Mouse (Mus musculus) liver, embryonic 12.5 days (tissue): ENCODE data around the gene Dennd4a. TPM values are rescaled to one million over a fixed set of nuclear protein-coding genes. Genes with fewer than 3 reads are reported as not detected.

Experiments
- ATAC-seq: fragments of 200-750 bp; cut with Nextera tagmentation; 2 replicates; pipeline ENCODE4 v1.8.0; 2017; ENCODE audit warnings: moderate number of reproducible peaks, mild to moderate bottlenecking, moderate library complexity
- H3K27ac ChIP-seq: fragments of 300-500 bp; sonication (generic); 2 replicates; pipeline ENCODE4 v1.5.1; 2016; ENCODE audit warnings: mild to moderate bottlenecking
- H3K27me3 ChIP-seq: fragments of 300-500 bp; sonication (generic); replicated peaks from 2 replicates; pipeline ENCODE4 v1.6.1; 2016; ENCODE audit warnings: mild to moderate bottlenecking, moderate library complexity
- H3K36me3 ChIP-seq: fragments of 300-500 bp; sonication (generic); 2 replicates; pipeline ENCODE4 v1.6.1; 2016; ENCODE audit warnings: mild to moderate bottlenecking, moderate library complexity
- H3K4me1 ChIP-seq: fragments of 300-500 bp; sonication (generic); 2 replicates; pipeline ENCODE4 v1.6.1; 2016
- H3K4me2 ChIP-seq: fragments of 300-500 bp; sonication (generic); 2 replicates; pipeline ENCODE4 v1.6.1; 2016; ENCODE audit warnings: mild to moderate bottlenecking, moderate library complexity
- H3K4me3 ChIP-seq: fragments of 300-500 bp; sonication (generic); 2 replicates; pipeline ENCODE4 v1.5.1; 2016; ENCODE audit warnings: mild to moderate bottlenecking, moderate library complexity
- H3K9ac ChIP-seq: fragments of 300-500 bp; sonication (generic); 2 replicates; pipeline ENCODE4 v1.6.1; 2016; ENCODE audit warnings: mild to moderate bottlenecking, moderate library complexity
- H3K9me3 ChIP-seq: fragments of 300-500 bp; sonication (generic); replicated peaks from 2 replicates; pipeline ENCODE4 v1.6.1; 2016; ENCODE audit warnings: mild to moderate bottlenecking, moderate library complexity
- WGBS: fragments of 180-500 bp; shearing (Covaris S2); methylation state at CpG from one replicate; pipeline ENCODE4 v1.1.7; 2016; ENCODE audit not compliant: insufficient replicate concordance; 5-methylcytosine and 5-hydroxymethylcytosine counted together
- polyA plus RNA-seq: library from polyadenylated mRNA; unstranded; fragments of >200 nt; fragmentation: Nextera tagmentation; extraction: Ambion mirVana; gene quantifications from 2 replicates; pipeline ENCODE4 v1.2.1, GENCODE M21; 2016

Dennd4a gene
- 32.6 and 32.7 TPM in 2 replicates for polyA plus RNA-seq

DNA sequence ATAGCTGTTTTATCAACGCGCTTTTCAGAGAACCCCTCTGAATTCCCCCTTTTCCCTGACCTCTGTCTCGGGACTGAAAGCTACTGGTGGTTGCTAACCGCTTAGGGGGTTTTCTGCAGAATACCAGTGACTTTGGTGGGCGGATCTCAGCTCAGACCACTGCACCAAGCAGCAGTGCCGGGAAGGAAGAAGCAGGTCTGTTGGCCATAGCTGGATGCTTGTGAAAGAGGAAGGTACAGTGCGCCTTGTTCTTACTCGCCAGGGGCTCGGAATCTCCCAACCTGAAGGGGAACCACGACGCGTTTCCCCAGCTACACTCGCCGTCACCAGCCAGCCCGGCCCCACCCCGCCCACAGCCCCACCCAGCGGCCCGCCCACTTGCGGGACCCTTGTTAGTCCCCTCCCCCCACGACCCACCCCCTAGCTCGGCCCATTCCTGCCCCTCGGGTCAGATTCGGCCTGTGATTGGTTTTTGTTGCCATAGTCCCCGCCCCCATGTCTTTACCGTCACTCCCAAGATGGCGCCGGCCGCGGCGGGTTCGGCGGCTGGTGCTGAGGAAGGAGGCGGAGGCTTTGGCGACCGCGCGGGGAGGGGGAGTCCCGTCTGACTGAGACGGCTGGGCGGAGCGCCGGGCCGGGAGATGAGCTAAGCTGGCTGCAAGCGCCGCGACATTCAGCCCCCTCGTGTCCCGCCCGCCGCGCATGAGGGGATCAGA is at the start of gene Dennd4a:
Gene Dennd4a, plus strand, starts transcription at position 519 of the 716 bp plus-strand sequence.
- peaks cover 81% of the 10 kb centered on the region for H3K4me1 ChIP-seq

DNA sequence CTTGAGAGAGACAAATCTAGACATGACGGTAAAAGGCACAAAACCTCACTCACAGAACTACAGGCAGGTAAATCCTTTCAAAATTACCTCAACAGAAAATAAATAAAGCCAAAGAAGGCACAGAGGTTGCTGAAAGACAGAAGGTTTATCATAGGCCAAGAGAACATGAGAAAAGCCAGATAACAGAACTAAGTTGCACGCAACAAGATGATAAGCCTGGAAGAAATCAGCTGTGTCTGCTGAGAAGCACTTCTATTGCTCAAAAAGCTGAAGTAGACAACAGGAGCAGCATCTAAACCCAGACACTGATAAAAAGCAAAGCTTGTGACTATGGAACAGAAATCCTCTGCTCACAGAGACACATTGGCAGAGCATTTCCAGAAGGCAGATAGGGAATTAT is 46.3 kb upstream of the Dennd4a start:
- 37% methylated on average over 2 of the region's 2 CpGs for WGBS
- H3K4me1 ChIP-seq: peaks cover 11% of the 10 kb centered on the region
- H3K36me3 ChIP-seq: no peaks in the 10 kb centered on the region
- no peak overlapping the region for H3K9ac ChIP-seq
- no peaks in the 10 kb centered on the region for H3K9me3 ChIP-seq
- H3K4me3 ChIP-seq: no peak overlapping the region
- H3K4me2 ChIP-seq: no peak overlapping the region
- H3K27ac ChIP-seq: no peak overlapping the region
- peaks cover 3% of the 10 kb centered on the region; the same call in 1 of the 2 replicates for H3K27me3 ChIP-seq
- no peak for ATAC-seq

More for the DNA sequence above, at the start of gene Dennd4a:
- Histone ChIP-seq H3K4me2 (peak within 1 kb of the TSS; percentile 75), H3K9me3 (no peaks in the 10 kb centered on the region), H3K4me3 (peak within 1 kb of the TSS; percentile 85), H3K36me3 (peaks cover 4% of the 10 kb centered on the region; the same call in 1 of the 2 replicates), H3K27me3 (no peaks in the 10 kb centered on the region), H3K9ac (peak within 1 kb of the TSS; percentile 94), H3K27ac (peak within 1 kb of the TSS; percentile 97)
- WGBS: under 1% methylated on average over 46 of the region's 51 CpGs
- ATAC-seq: peak; percentile 91

DNA sequence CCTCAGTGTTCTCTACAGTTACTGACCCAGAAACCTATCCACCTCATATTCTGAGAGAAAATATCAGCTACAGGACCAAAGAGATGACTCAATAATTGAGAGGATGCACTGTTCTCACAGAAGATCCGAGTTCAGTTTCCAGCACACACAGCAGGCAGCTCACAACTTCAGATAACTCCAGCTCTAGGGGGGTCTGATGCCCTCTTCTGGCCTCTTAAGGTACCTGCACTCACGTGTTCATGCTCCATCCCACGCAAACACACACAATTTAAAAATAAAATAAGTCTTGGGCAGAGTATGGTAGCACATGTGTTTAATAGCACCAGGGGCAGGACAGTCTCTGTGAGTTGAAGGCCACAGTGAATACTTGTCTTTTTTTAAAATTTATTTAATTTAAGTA is 45.0 kb upstream of the Dennd4a start:
- Histone ChIP-seq H3K27me3 (peaks cover 3% of the 10 kb centered on the region; the same call in 1 of the 2 replicates), H3K27ac (no peak overlapping the region), H3K9me3 (no peaks in the 10 kb centered on the region), H3K36me3 (no peaks in the 10 kb centered on the region), H3K4me2 (no peak overlapping the region), H3K4me1 (peaks cover 17% of the 10 kb centered on the region), H3K4me3 (no peak overlapping the region), H3K9ac (no peak overlapping the region)
- ATAC-seq: no peak
- WGBS: 71% methylated on average over 3 of the region's 3 CpGs

DNA sequence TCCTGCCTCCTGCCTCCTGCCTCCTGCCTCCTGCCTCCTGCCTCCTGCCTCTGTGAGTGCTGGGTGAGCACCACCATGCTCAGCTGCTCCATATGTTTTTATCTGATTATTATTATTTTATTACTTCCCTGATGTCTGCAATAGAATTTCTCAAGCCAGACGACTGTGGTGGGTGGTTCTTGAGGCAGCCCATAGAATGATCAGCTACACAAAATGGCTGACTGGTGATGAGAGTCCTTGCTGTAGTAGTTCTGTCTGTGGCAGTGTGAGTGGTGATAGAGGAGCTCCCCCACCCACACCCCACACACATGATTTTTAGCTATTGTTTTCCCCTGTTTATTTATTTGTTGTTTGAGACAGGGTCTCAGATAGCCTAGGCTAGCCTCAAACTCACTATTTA is 43.3 kb upstream of the Dennd4a start:
- 66% methylated on average over 1 of the region's 1 CpGs for WGBS
- Histone ChIP-seq H3K27me3 (no peaks in the 10 kb centered on the region), H3K9ac (no peak overlapping the region), H3K36me3 (no peaks in the 10 kb centered on the region), H3K4me2 (no peak overlapping the region), H3K27ac (no peak overlapping the region), H3K4me3 (no peak overlapping the region), H3K9me3 (no peaks in the 10 kb centered on the region), H3K4me1 (peaks cover 21% of the 10 kb centered on the region)
- no peak for ATAC-seq

DNA sequence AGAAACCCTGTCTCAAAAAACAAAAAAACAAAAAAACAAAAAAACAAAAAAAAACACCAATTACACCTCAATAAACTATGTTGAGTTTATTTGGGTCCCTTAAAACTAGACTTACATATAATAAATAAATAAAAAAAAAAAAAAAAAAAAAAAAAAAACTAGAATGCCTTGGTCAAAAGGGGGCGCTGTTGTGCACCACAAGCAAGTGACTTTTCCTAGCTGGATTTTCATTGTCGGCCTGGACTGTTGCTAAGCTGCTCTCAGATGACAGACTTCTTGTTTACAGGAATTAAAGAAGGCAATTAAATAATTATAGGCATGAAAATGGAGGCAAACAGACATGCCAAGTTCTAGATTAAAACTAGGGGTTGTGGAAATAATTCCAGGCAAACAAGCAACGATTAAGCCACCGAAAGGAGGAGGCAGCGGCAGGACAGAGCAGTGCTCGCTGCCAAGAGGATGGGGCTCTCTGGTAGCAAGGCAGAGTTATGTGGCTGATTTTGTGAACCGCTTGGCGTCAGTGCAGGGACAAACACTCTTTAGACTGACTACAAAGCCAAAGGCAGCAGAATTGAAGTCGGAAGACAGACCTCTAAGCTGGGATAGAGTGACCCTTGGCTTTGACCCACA is 42.0 kb upstream of the Dennd4a start:
- Histone ChIP-seq H3K4me1 (peaks cover 23% of the 10 kb centered on the region), H3K4me3 (no peak overlapping the region), H3K9me3 (no peaks in the 10 kb centered on the region), H3K27ac (no peak overlapping the region), H3K9ac (no peak overlapping the region), H3K36me3 (no peaks in the 10 kb centered on the region), H3K4me2 (no peak overlapping the region), H3K27me3 (no peaks in the 10 kb centered on the region)
- no peak for ATAC-seq
- 60% methylated on average over 9 of the region's 9 CpGs for WGBS

DNA sequence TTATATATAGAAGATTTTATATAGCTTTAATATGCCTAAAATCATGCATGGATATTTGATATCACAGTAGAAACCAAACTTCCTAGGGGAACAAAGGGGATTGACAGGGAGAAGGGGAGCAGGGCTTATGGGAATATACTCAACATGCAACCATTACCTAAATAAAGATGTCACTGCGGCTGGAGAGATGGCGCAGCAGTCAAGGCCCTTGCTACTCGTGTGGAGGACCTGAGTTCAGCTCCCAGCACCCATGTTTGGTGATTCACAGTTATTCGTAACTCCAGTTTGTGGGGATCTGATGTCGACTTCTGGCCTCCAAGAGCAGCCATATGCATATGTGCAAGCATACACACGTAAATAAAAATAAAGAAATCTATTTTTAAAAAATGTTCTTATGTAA is 41.2 kb upstream of the Dennd4a start:
- Histone ChIP-seq H3K9ac (no peak overlapping the region), H3K27me3 (no peaks in the 10 kb centered on the region), H3K4me1 (peaks cover 22% of the 10 kb centered on the region), H3K36me3 (no peaks in the 10 kb centered on the region), H3K4me3 (no peak overlapping the region), H3K27ac (no peak overlapping the region), H3K4me2 (no peak overlapping the region), H3K9me3 (no peaks in the 10 kb centered on the region)
- 78% methylated on average over 6 of the region's 6 CpGs for WGBS
- no peak for ATAC-seq

DNA sequence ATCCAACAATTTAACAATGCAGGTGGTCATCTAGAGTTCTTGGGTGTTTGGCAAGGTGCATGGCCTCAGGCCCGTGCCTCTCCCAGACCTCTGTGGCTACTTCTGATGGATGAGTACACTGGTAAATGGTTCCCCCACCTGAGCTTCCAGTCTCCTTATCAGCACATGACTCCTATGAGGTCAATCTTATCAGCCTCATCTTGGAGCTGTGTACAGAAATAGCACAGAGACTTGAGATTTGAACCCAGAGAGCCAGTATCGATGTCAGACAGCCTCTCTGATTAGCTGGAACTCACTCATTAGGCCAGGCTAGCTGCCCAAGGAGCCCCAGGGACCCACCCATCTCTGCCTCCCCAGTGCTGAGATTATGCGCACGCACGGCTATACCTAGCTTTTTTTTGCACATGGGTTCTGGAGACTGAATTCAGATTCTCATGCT is 40.7 kb upstream of the Dennd4a start:
- no peak overlapping the region for H3K4me2 ChIP-seq
- H3K36me3 ChIP-seq: no peaks in the 10 kb centered on the region
- H3K27ac ChIP-seq: no peak overlapping the region
- WGBS: 68% methylated on average over 5 of the region's 5 CpGs
- H3K9me3 ChIP-seq: no peaks in the 10 kb centered on the region
- no peak for ATAC-seq
- no peak overlapping the region for H3K9ac ChIP-seq
- no peak overlapping the region for H3K4me3 ChIP-seq
- H3K27me3 ChIP-seq: no peaks in the 10 kb centered on the region
- H3K4me1 ChIP-seq: peaks cover 22% of the 10 kb centered on the region

DNA sequence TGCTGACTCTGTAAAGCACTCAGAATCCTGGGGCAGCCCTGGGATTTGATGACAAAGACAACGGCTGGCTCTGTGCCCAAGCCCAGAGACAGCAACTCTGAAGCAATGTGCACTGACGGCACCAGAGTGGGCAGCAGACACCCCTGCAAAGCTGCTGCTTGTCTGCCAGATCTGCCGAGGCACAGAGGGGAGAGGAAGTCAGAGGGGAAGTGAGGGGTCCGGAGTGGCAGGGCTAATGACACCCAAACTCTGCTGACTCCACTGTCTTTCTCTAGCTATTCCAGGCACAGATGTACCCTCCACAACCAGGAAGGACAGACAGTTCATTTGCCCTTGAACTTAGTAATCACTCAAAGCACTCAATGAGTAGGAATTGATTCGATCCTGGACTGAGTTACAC is 39.9 kb upstream of the Dennd4a start:
- H3K4me1 ChIP-seq: peaks cover 22% of the 10 kb centered on the region
- no peak overlapping the region for H3K4me2 ChIP-seq
- no peaks in the 10 kb centered on the region for H3K36me3 ChIP-seq
- H3K9me3 ChIP-seq: no peaks in the 10 kb centered on the region
- H3K27ac ChIP-seq: no peak overlapping the region
- no peak for ATAC-seq
- 26% methylated on average over 5 of the region's 5 CpGs for WGBS
- no peak overlapping the region for H3K9ac ChIP-seq
- H3K4me3 ChIP-seq: no peak overlapping the region
- no peaks in the 10 kb centered on the region for H3K27me3 ChIP-seq

DNA sequence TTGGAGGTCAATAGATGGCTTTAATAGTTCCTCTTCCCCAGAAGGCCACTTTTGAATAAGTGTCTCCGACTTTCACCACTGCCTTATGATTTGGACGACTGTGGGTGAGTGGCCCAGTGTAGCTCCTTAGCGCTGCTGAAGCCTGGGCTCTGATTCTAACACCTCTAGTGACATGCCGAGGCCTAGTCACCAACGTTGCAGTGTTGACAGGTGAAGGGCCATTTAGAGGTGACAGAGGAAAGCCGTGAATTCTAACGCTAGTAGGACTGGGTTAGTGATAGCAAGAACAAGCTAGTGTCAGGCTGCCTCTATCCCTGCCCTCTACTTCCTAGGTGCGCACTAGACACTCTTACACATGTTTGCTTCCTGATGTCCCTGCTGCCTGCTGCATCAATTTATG is 37.9 kb upstream of the Dennd4a start:
- Histone ChIP-seq H3K27ac (no peak overlapping the region), H3K9ac (no peak overlapping the region), H3K4me1 (peaks cover 22% of the 10 kb centered on the region), H3K4me2 (no peak overlapping the region), H3K9me3 (no peaks in the 10 kb centered on the region), H3K36me3 (no peaks in the 10 kb centered on the region), H3K4me3 (no peak overlapping the region), H3K27me3 (no peaks in the 10 kb centered on the region)
- no peak for ATAC-seq
- 71% methylated on average over 8 of the region's 8 CpGs for WGBS

DNA sequence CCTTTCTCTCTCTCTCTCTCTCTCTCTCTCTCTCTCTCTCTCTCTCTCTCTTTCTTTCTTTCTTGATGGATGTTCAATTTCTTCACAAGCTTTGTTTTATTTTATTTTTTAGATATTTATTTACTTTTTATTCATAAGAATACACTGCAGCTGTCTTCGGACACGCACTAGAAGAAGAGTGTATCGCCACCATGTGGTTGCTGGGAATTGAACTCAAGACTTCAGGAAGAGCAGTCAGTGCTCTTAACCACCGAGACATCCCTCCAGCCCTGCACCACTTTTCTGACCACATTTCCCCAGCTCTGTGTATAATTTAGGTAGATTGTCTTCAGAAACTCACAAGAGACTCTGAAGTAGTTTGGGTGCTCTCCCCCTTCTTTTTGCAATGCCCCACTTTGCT is 37.2 kb upstream of the Dennd4a start:
- H3K4me2 ChIP-seq: no peak overlapping the region
- H3K9ac ChIP-seq: no peak overlapping the region
- H3K27me3 ChIP-seq: no peaks in the 10 kb centered on the region
- H3K4me3 ChIP-seq: no peak overlapping the region
- no peaks in the 10 kb centered on the region for H3K9me3 ChIP-seq
- H3K27ac ChIP-seq: peak overlapping the region; percentile 49; the same call in 1 of the 2 replicates
- no peaks in the 10 kb centered on the region for H3K36me3 ChIP-seq
- peaks cover 22% of the 10 kb centered on the region for H3K4me1 ChIP-seq
- ATAC-seq: no peak
- 49% methylated on average over 4 of the region's 4 CpGs for WGBS

DNA sequence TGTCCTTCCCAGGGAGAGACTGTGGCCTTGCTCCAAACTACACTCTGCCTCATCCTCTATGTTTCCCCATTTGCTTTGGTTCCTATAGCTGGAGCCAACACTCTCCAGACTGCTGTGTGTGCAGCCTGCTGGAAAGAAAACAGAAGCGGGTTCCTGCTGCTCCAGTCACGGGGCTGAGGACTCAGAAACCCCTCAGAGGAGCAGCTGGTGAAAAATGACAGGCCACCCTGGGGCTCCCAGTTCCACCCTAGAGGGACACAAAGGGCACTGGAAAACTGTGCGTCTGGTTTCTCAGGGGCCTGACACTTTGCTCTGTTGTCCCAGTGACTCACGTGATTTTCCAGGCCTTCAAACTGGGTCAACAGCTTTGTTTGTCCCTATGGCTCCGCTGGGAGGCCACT is 36.7 kb upstream of the Dennd4a start:
- Histone ChIP-seq H3K4me3 (no peak overlapping the region), H3K36me3 (no peaks in the 10 kb centered on the region), H3K4me1 (peaks cover 22% of the 10 kb centered on the region), H3K27me3 (no peaks in the 10 kb centered on the region), H3K9ac (no peak overlapping the region), H3K9me3 (no peaks in the 10 kb centered on the region), H3K27ac (peak overlapping the region; percentile 49), H3K4me2 (no peak overlapping the region)
- WGBS: 54% methylated on average over 5 of the region's 5 CpGs
- ATAC-seq: peak; percentile 45; the same call in 1 of the 2 replicates

DNA sequence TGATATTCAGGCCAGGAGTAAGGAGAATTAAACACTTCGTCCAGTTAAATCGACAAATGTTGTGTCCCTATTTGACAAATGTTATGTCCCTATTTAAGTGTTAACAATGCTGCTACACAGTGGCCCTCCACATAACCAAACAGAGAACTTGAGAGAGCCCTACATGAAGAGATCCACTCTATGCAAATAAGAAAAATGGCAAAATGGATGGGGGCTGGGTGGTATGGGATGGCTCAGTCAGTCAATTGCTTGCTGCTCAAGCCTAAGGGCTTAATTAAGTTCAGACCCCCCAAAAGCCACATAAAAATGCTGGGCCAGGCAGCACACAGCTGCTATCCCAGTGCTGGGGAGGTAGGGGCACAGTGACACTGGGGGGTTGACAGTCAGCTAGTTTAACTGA is 36.3 kb upstream of the Dennd4a start:
- peak; percentile 22; the same call in 1 of the 2 replicates for ATAC-seq
- WGBS: 74% methylated on average over 2 of the region's 2 CpGs
- Histone ChIP-seq H3K9ac (no peak overlapping the region), H3K27me3 (no peaks in the 10 kb centered on the region), H3K36me3 (no peaks in the 10 kb centered on the region), H3K4me3 (no peak overlapping the region), H3K4me1 (peaks cover 25% of the 10 kb centered on the region), H3K27ac (peak overlapping the region; percentile 49), H3K4me2 (no peak overlapping the region), H3K9me3 (no peaks in the 10 kb centered on the region)
